Mouse (Mus musculus): ENCODE results near the gene Alyref2.

Alyref2 gene

GRCm38 (mm10) chr1:171501636-171502080 is 1.6 kb upstream of the Alyref2 start:
- peak; percentile 44 to 57 for DNase-seq

GRCm38 (mm10) chr1:171502388-171503249 is 659 bp upstream of the Alyref2 start:
- peak; percentile 80 to 87 for DNase-seq

- peak; percentile 70 to 74 for DNase-seq
These were observed 464 bp downstream of the Alyref2 start for GRCm38 (mm10) chr1:171503592-171504291.

GRCm38 (mm10) chr1:171504586-171504985 is 1.3 kb downstream of the Alyref2 start:
- no peak for DNase-seq

GRCm38 (mm10) chr1:171513234-171513633 is 10.0 kb downstream of the Alyref2 start:
- no peak for DNase-seq

- no peak for DNase-seq
These were observed 10.5 kb downstream of the Alyref2 start for GRCm38 (mm10) chr1:171513760-171514159.

- DNase-seq: no peak
These were observed 11.8 kb downstream of the Alyref2 start for GRCm38 (mm10) chr1:171515039-171515438.

- no peak for DNase-seq
These were observed 12.3 kb downstream of the Alyref2 start for GRCm38 (mm10) chr1:171515557-171515956.

- no peak for DNase-seq
These were observed 28.1 kb downstream of the Alyref2 start for GRCm38 (mm10) chr1:171531367-171531766.

- no peak for DNase-seq
These were observed 29.6 kb downstream of the Alyref2 start for GRCm38 (mm10) chr1:171532830-171533229.

GRCm38 (mm10) chr1:171534557-171534956 is 31.3 kb downstream of the Alyref2 start:
- no peak for DNase-seq

GRCm38 (mm10) chr1:171535194-171535593 is 31.9 kb downstream of the Alyref2 start, which contains the start of gene Itln1:
Gene Itln1, minus strand, starts transcription at chr1:171535294.
- no peak for DNase-seq

- DNase-seq: no peak
These were observed 37.4 kb downstream of the Alyref2 start for GRCm38 (mm10) chr1:171540694-171541093.

- DNase-seq: no peak
These were observed 48.0 kb downstream of the Alyref2 start for GRCm38 (mm10) chr1:171551326-171551725.

- DNase-seq: no peak
These were observed 49.0 kb downstream of the Alyref2 start for GRCm38 (mm10) chr1:171552230-171552629.

GRCm38 (mm10) chr1:171553359-171554341 is 50.4 kb downstream of the Alyref2 start:
- DNase-seq: no peak

Data from cerebellum, postnatal 10 days (tissue).